Mouse (Mus musculus): ENCODE data around the gene Fgf9. TPM values are rescaled to one million over a fixed set of nuclear protein-coding genes. Genes with fewer than 3 reads are reported as not detected.

The Fgf9 gene
- total and polyA plus RNA-seq, 3 experiments, result 4.5 to 11.1 (median 7.6) TPM

DNA sequence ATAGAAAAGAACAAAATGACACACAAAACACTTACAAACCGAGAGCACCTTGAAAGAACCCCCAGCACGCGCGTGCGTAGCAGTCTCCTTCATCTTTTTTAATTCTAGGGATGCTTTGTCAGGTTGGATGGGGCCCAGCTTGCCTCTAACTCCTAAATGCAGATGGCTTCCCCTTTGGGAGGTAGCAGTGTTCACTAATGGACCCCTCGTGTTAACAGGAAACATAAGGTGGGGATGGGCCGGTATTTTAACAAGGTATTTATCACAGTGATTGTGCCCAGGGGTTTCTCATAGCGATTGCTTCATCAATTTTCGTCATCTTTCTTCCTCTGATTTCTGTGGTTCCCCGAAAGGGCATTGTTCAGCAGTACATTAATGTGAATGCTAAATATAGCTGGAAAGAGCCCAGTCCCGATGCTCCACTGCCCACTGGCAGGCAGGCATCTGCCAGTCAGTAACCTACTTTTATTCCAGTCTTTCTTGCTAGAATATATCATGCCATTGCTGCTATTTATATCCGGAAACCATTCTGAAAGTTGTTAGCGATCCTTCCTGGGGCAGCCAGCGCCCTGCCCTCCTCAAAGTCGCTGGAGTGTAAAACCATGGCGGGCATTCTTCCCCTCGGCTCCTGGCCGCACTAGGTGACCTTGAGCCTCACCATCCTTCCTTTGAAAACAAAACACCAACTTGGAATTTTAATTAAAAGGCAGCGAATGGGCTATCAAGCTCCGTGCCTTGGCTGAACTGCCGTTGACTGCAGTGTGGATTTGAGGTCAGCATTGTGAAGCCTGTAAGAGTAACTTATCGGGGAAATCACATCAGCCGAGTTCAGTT, 79.5 kb downstream of the Fgf9 start:
- Histone ChIP-seq H3K27me3 (ENCODE audit: control insufficient read depth, insufficient read depth, low read length) (no peaks in the 10 kb centered on the region), H3K36me3 (ENCODE audit: control insufficient read depth, insufficient read depth, low read length) (no peaks in the 10 kb centered on the region), H3K9ac (ENCODE audit: low read depth, low read length) (no peak overlapping the region), H3K4me3 (peak overlapping the region; percentile 14; the same call in 1 of the 2 replicates), H3K79me2 (replicated peaks; ENCODE audit: control insufficient read depth, insufficient read depth, low read length) (no peaks in the 10 kb centered on the region), H3K4me1 (ENCODE audit: control insufficient read depth, insufficient read depth, low read length) (no peaks in the 10 kb centered on the region), H3K27ac (no peak overlapping the region)
- intact Hi-C loops (cut with DNase I), result no loop called here
- no peak for TF ChIP-seq CTCF (IDR thresholded peaks at IDR 0.05)
- TF ChIP-seq POLR2A (IDR thresholded peaks at IDR 0.05; ENCODE audit: insufficient read depth, low read depth, low read length), result no peak
- no peak for TF ChIP-seq EP300 (IDR thresholded peaks at IDR 0.05; ENCODE audit: insufficient read depth, low read depth, low read length)
- no peak for DNase-seq
- 60% methylated on average over 23 of the region's 23 CpGs for WGBS

- Histone ChIP-seq H3K4me1 (ENCODE audit: control insufficient read depth, insufficient read depth, low read length) (no peaks in the 10 kb centered on the region), H3K27me3 (ENCODE audit: control insufficient read depth, insufficient read depth, low read length) (no peaks in the 10 kb centered on the region), H3K27ac (no peak overlapping the region), H3K9ac (ENCODE audit: low read depth, low read length) (no peak overlapping the region), H3K79me2 (replicated peaks; ENCODE audit: control insufficient read depth, insufficient read depth, low read length) (no peaks in the 10 kb centered on the region), H3K4me3 (no peak overlapping the region; the same call in 1 of the 2 replicates), H3K36me3 (ENCODE audit: control insufficient read depth, insufficient read depth, low read length) (no peaks in the 10 kb centered on the region)
- intact Hi-C loops (cut with DNase I), result no loop called here
- DNase-seq, result no peak
- WGBS, result 92% methylated on average over 13 of the region's 13 CpGs
- no peak for TF ChIP-seq EP300 (IDR thresholded peaks at IDR 0.05; ENCODE audit: insufficient read depth, low read depth, low read length)
- no peak for TF ChIP-seq CTCF (IDR thresholded peaks at IDR 0.05)
- no peak for TF ChIP-seq POLR2A (IDR thresholded peaks at IDR 0.05; ENCODE audit: insufficient read depth, low read depth, low read length)
Measured at GRCm38 (mm10) chr14:58150471-58150855, 80.1 kb downstream of the Fgf9 start.

DNA sequence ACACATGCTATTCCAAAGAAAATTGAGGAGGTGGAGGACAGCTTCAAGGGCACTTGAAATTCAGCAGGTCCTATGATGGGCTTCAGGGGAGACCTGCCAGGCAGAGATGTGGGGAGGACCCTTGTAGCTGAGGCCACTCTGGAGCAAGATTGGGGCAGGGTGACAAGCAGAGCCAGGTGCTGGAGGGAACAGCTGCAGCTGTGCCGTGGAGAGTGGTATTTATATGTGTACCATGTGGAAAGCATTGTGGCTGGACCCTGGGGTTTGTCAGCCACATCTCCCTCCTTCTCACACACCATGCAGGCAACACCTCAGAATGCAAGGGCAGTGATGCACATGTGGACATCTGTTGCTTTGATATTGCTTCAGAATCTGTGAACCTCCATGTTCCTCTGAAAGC, 81.8 kb downstream of the Fgf9 start:
- H3K4me3 ChIP-seq, result no peak overlapping the region
- H3K4me1 ChIP-seq (ENCODE audit: control insufficient read depth, insufficient read depth, low read length), result no peaks in the 10 kb centered on the region
- no peak overlapping the region for H3K27ac ChIP-seq
- H3K9ac ChIP-seq (ENCODE audit: low read depth, low read length), result no peak overlapping the region
- no peaks in the 10 kb centered on the region for H3K27me3 ChIP-seq (ENCODE audit: control insufficient read depth, insufficient read depth, low read length)
- TF ChIP-seq EP300 (IDR thresholded peaks at IDR 0.05; ENCODE audit: insufficient read depth, low read depth, low read length), result no peak
- no peak for TF ChIP-seq POLR2A (IDR thresholded peaks at IDR 0.05; ENCODE audit: insufficient read depth, low read depth, low read length)
- no peak for TF ChIP-seq CTCF (IDR thresholded peaks at IDR 0.05)
- DNase-seq, result no peak
- 82% methylated on average over 1 of the region's 1 CpGs for WGBS
- no peaks in the 10 kb centered on the region for H3K79me2 ChIP-seq (replicated peaks; ENCODE audit: control insufficient read depth, insufficient read depth, low read length)
- intact Hi-C loops (cut with DNase I), result no loop called here
- H3K36me3 ChIP-seq (ENCODE audit: control insufficient read depth, insufficient read depth, low read length), result no peaks in the 10 kb centered on the region

DNA sequence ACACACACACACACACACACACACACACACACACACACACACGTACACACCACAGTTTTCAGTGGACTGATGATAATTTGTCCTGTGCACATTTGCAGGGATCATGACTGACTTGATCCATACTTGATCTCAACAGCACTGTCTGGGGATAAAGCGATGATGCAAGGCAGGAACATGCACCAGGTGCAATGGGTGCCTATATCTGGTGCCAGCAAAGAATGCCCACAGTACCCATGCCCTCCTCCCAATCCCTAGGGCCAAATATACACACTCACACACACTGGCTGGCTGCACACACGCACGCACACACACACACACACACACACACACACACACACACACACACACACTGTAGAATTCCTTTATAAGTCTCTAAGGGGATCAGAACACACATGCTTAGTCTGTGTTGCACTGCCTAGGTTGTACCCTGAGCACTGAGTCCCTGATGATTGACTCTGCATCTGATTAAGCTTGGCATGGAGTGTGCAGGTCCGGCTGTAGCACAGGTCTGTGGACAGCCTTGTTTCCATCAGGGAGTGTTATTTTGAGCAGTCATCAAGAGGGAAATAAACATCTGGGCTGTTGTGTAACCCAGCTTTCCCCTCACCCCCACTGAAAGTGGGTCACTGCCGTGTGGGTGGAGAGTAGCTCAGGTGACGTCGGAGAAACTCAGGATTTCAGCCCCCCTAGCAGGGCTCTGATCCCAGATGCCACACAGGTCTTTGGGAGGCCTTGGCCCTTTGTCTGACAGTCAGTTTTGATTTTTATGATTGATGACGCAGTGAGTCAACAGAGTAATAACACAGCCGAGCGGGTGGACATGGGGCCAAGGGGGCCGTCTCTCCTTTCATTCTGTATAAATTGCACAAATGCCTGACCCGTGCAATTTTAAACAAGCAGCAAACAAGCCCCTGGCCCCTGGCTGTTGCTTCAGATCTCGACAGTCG, 83.4 kb downstream of the Fgf9 start:
- DNase-seq, result no peak
- H3K79me2 ChIP-seq (replicated peaks; ENCODE audit: control insufficient read depth, insufficient read depth, low read length), result no peaks in the 10 kb centered on the region
- H3K27me3 ChIP-seq (ENCODE audit: control insufficient read depth, insufficient read depth, low read length), result no peaks in the 10 kb centered on the region
- WGBS, result 67% methylated on average over 15 of the region's 15 CpGs
- no peak overlapping the region for H3K4me3 ChIP-seq
- no peaks in the 10 kb centered on the region for H3K4me1 ChIP-seq (ENCODE audit: control insufficient read depth, insufficient read depth, low read length)
- intact Hi-C loops (cut with DNase I), result no loop called here
- H3K27ac ChIP-seq, result no peak overlapping the region
- no peak for TF ChIP-seq EP300 (IDR thresholded peaks at IDR 0.05; ENCODE audit: insufficient read depth, low read depth, low read length)
- TF ChIP-seq POLR2A (IDR thresholded peaks at IDR 0.05; ENCODE audit: insufficient read depth, low read depth, low read length), result no peak
- no peak for TF ChIP-seq CTCF (IDR thresholded peaks at IDR 0.05)
- no peaks in the 10 kb centered on the region for H3K36me3 ChIP-seq (ENCODE audit: control insufficient read depth, insufficient read depth, low read length)
- H3K9ac ChIP-seq (ENCODE audit: low read depth, low read length), result no peak overlapping the region

DNA sequence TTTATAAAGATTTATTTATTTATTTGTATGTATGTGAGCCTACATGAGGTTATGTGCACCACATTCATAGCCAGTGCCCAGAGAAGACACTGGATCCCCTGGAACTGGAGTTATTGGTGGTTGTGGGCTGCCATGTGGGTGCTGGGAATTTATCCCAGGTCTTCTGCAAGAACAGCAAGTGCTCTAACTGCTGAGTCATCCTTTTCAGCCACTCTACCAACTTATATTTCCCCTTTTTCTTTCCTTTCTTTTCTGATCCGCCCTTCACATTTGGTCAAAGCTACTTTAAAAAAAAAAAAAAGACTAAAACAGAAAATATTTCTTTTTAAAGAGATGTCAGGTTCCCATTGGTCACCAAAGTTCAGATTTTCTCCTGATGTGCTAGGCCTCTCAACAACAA, 90.3 kb downstream of the Fgf9 start:
- Histone ChIP-seq H3K36me3 (ENCODE audit: control insufficient read depth, insufficient read depth, low read length) (no peaks in the 10 kb centered on the region), H3K27me3 (ENCODE audit: control insufficient read depth, insufficient read depth, low read length) (no peaks in the 10 kb centered on the region), H3K27ac (no peak overlapping the region), H3K9ac (ENCODE audit: low read depth, low read length) (no peak overlapping the region), H3K79me2 (replicated peaks; ENCODE audit: control insufficient read depth, insufficient read depth, low read length) (no peaks in the 10 kb centered on the region), H3K4me1 (ENCODE audit: control insufficient read depth, insufficient read depth, low read length) (no peaks in the 10 kb centered on the region), H3K4me3 (no peak overlapping the region)
- 71% methylated on average over 1 of the region's 1 CpGs for WGBS
- intact Hi-C loops (cut with DNase I), result no loop called here
- no peak for DNase-seq
- TF ChIP-seq POLR2A (IDR thresholded peaks at IDR 0.05; ENCODE audit: insufficient read depth, low read depth, low read length), result no peak

Other genes with a start within 250 kb of the Fgf9 start
- under 1 TPM; 0.16 to 0.52 TPM for gene Ska3, start 244.4 kb upstream of the Fgf9 start, total RNA-seq (2021)
- 0.23 TPM in 1 of 2 replicates, not detected in the other for gene Ska3, start 244.4 kb upstream of the Fgf9 start, polyA plus RNA-seq (2012; rRNA removed)
- 10 to 100 TPM; 57.1 to 72.2 TPM for gene Mrpl57, start 244.3 kb upstream of the Fgf9 start, total RNA-seq (2021)
- 42.0 and 45.2 TPM in 2 replicates for gene Mrpl57, start 244.3 kb upstream of the Fgf9 start, polyA plus RNA-seq (2012; rRNA removed)
- 1 to 10 TPM; 6.7 to 8.3 TPM for gene Zdhhc20, start 180.3 kb upstream of the Fgf9 start, total RNA-seq (2021)
- gene Zdhhc20, start 180.3 kb upstream of the Fgf9 start, polyA plus RNA-seq (2012; rRNA removed), result 3.3 and 5.5 TPM in 2 replicates
- 10 to 100 TPM; 70.3 to 77.7 TPM for gene Micu2, start 71.3 kb upstream of the Fgf9 start, total RNA-seq (2021)
- 22.1 and 35.6 TPM in 2 replicates for gene Micu2, start 71.3 kb upstream of the Fgf9 start, polyA plus RNA-seq (2012; rRNA removed)